Comparison of ENCODE assay signal across 15 mouse cellular contexts in the genomic region with DNA sequence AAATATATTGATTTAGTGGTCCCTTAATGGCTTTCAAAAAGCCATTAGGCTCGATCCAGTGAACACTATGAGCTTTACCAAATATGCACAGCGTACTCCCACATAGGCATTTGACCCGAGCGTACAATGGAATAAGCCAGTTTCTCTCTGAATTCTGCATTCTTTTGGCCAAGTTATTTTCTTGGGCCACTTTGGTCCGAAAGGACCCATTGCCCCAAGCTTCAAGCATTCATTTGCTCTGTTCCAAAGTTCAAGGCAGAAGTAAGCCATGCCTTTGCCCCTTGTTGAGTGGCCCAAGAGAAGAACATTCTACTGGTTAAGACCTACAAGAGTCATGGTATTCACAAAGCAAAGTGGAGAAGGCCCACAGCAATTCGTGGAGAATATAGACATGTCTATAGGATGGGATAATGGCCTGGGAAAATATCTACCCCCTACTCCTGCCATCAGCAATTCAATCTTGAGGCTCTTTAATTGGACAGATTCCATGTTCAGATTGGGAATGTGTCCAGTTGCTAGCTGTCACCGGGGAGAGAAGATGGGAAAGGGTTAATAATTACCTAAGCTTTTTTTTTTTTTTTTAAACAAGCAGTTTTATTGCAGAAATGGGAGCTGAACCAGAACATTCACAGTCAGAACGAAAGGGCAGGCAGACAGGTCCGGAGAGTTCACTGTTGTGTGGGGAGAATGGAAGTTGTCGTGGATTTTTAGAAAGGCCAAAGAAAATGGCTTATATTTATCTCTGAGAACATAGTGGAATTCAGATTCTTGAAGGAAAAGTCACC.
"Had no signal": no experiment of that assay in that cellular context is flagged by ENCODE, and none has a peak within 500 bp of the region (broad histone marks: within the 10 kb centered on the region; RNA-seq: fewer than 3 reads in every experiment).

No protein-coding gene starts in this region.

- H3K4me3 ChIP-seq: layer of hippocampus, adult 2 months; myocyte; neural tube, embryonic 15.5 days had no signal

- H3K4me2 ChIP-seq: neural tube, embryonic 15.5 days had no signal

- H3K9me3 ChIP-seq: neural tube, embryonic 15.5 days had no signal

- H3K36me3 ChIP-seq: neural tube, embryonic 15.5 days had no signal

- ATAC-seq: hindbrain, embryonic 16.5 days; inflammation-experienced regulatory T-cells, adult 6 months; intestine, postnatal 0 days; lung, postnatal 0 days had no signal

- H3K27me3 ChIP-seq: neural tube, embryonic 15.5 days had no signal

- DNase-seq: left cerebral cortex, postnatal 4 days; lung, adult 2 months; lung, postnatal 36 days; midbrain, embryonic 14.5 days; right cerebral cortex, adult 18-20 months; right cerebral cortex, postnatal 25 days; thymus, postnatal 36 days had no signal

- H3K4me1 ChIP-seq: neural tube, embryonic 15.5 days had no signal

- H3K27ac ChIP-seq: layer of hippocampus, adult 2 months; liver, embryonic 14.5 days; neural tube, embryonic 15.5 days had no signal

- H3K9ac ChIP-seq: liver, embryonic 14.5 days; neural tube, embryonic 15.5 days had no signal
